Mouse (Mus musculus) stomach, postnatal 0 days (tissue): ENCODE measurements at regions not wholly inside any gene's neighbourhood (a gene's known extent, or its start where the extent isn't known, plus 50 kb on each side); places are given as distances from the start of the nearest gene placed in this dataset.
"Not testable (repeated sequence)": the region's sequence is repeated elsewhere in the genome, so short reads cannot be mapped to it uniquely, and the experiment has no call there.

Experiments used
- CTCF ChIP-seq: IDR thresholded peaks from 2 replicates; pipeline ENCODE4 v1.5.1; 2016; ENCODE audit warnings: antibody characterized with exemption, low read depth, mild to moderate bottlenecking, moderate library complexity
- EP300 ChIP-seq: optimal IDR thresholded peaks from 2 replicates; pipeline ENCODE3; 2016; ENCODE audit warnings: antibody characterized with exemption

- TF ChIP-seq CTCF, EP300: not testable (repeated sequence)
These were observed 66.9 kb upstream of the Zfp709 start for GRCm38 (mm10) chr8:71814740-71815514.
